Mouse (Mus musculus): ENCODE data around the gene Phox2a.

DNA sequence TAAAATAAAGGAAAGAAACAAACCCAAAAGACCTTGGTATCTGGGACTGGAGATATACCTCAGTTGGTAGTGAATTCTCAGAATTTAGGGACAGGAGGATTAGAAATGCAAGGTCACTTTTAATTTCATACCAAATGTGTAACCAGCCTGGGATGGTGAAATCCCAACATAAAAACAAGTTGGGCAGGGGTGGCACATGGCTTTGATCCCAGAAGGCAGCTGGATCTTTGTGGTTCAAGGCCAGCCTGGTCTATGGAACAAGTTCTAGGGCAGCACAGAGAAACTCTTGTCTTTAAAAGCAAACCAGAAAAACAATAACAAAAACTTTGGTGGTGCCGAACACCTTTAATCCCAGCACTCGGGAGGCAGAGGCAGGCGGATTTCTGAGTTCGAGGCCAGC is 49.4 kb downstream of the Phox2a start:
- TF ChIP-seq CTCF (IDR thresholded peaks at IDR 0.05; ENCODE audit: low read depth) (no peak), EP300 (IDR thresholded peaks at IDR 0.05; ENCODE audit: low read depth) (no peak)

Measured in liver, postnatal 0 days (tissue).